Mouse (Mus musculus) CH12.LX (cell line): ENCODE data around the gene Fga.

Source experiments
- CHD1 ChIP-seq: IDR thresholded peaks from 2 replicates; pipeline ENCODE4 v1.6.1; 2012; ENCODE audit warnings: low read depth, low read length, improper control_type of control experiment, inconsistent platforms
- CTCF ChIP-seq, 2 experiments: IDR thresholded peaks in 1 of 2; conservative IDR thresholded peaks in 1 of 2; 2 replicates each; pipeline ENCODE4 v1.5.1; 2011 to 2012; ENCODE audit warnings: low read depth in 2 of 2, low read length in 2 of 2, improper control_type of control experiment in 1 of 2, inconsistent platforms in 1 of 2, mild to moderate bottlenecking in 1 of 2, moderate library complexity in 1 of 2
- GABPA ChIP-seq: IDR thresholded peaks from 2 replicates; pipeline ENCODE4 v1.6.1; 2012; ENCODE audit warnings: low read depth, low read length, improper control_type of control experiment, inconsistent platforms; ENCODE audit not compliant: insufficient replicate concordance
- MAFK ChIP-seq: IDR thresholded peaks from 2 replicates; pipeline ENCODE4 v1.6.1; 2011; ENCODE audit warnings: low read length, improper control_type of control experiment; ENCODE audit not compliant: insufficient replicate concordance
- POLR2A ChIP-seq: IDR thresholded peaks from 2 replicates; pipeline ENCODE4 v1.6.1; 2011; ENCODE audit warnings: low read depth, mild to moderate bottlenecking, improper control_type of control experiment, low read length

GRCm38 (mm10) chr3:83046649-83047048, 20.8 kb downstream of the Fga start:
- no peak for TF ChIP-seq CTCF (conservative IDR thresholded peaks at IDR 0.05 in 1 of 2, IDR thresholded peaks at IDR 0.05 in 1 of 2; ENCODE audit: low read depth in 2 of 2, low read length in 2 of 2)
- TF ChIP-seq CHD1 = no peak
- no peak for TF ChIP-seq MAFK
- no peak for TF ChIP-seq GABPA
- no peak for TF ChIP-seq POLR2A
